Mouse (Mus musculus): ENCODE measurements around the gene Fntb.

The Fntb gene

DNA sequence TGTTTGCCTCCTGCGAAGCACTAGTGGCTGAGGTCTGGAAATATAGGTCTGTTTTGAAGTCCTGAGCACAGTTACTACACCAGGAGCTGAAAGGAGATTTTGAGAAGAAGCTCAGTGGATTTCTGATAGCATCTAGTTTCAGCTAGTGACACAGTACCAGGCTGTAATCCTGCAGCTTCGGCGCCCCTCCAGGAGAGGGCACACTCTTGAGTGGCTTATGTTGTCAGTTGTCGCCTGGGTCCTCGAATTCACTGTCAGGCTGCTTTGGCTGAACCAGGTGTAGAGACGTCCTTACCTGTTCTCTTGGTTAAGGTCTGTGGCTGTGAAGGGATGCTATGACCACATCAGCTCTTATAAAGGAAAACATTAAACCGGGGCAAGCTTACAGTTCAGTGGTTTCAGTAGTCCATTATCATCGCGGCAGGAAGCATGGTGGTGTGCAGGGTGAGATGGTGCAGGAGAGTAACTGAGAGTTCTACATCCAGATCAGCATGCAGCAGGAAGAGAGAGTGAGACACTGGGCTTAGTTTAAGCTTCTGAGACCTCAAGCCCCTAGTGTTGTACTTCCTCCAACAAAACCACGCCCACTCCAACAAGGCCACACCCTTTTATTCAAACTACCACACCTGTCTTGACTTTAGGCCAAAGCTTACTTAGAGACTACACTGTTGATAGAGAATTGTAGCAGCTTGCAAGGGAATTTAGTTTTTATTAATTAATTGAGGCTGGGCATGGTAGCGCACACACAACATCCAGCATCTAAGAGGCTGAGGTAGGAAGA is 124.2 kb downstream of the Fntb start:
- no peak for DNase-seq (ENCODE audit: low spot score)

DNA sequence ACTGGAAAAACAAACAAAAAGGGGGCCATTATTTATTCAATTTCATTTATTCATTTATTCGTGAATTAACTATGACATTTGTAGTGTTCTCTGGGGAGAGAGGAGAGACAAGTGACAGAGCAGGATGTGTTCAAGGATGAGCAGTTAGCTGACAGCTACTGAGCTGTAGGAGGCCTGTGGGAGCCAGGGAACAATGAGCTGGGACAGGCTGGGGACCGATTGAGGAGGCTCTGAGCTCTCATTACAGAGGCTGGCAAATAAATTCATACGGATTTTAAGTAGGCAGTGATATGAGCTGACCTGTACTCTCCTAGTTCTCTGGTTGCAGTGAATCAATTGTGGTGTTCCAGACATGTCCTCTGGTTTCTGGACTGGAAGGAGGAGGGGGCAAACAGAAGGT is 125.8 kb downstream of the Fntb start:
- no peak for DNase-seq (ENCODE audit: low spot score)

- DNase-seq (ENCODE audit: low spot score) = no peak
Measured at GRCm38 (mm10) chr12:76892910-76893695, 127.7 kb downstream of the Fntb start.

- DNase-seq (ENCODE audit: low spot score) = no peak
Measured at GRCm38 (mm10) chr12:76894792-76895559, 129.6 kb downstream of the Fntb start.

DNA sequence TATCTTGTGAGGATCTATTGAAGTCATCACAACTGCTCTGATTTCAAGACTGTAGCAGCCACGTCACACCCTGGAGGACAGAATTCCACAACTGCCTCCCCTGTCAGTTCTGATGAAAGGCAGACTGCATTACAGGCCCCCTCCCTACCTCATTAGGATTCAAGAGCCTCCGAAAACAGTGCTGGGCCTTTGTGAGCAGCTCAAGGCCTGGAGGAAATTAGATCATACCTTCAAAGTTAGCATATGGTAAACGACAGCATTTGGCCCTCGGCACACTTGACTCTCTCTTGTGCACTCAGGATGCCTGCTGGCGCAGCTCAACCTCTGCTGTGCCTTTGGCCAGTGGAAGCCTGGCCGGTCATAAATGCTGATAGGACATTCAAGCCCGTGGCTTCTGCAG is 130.4 kb downstream of the Fntb start:
- no peak for DNase-seq (ENCODE audit: low spot score)

DNA sequence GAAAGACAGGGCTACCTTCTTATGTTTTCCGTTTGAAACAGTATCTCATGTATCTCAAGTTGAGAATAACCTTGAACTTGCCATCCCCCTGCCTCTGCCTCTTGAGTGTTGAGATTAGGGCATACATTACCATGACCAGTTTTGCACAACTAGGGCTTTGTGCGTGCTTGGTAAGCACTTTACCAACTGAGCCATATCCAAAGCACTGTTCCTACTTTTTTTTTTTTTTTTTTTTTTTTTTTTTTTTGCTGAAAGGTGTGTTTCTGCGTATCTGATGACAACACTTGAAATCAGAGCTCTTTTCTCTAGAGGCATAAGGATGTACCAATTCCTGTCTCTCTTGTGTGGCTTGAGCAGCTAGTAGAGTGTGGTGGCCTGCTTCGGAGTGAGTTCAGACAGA is 131.2 kb downstream of the Fntb start:
- DNase-seq (ENCODE audit: low spot score) = no peak

- DNase-seq (ENCODE audit: low spot score) = no peak
Measured at GRCm38 (mm10) chr12:76897006-76897405, 131.6 kb downstream of the Fntb start.

DNA sequence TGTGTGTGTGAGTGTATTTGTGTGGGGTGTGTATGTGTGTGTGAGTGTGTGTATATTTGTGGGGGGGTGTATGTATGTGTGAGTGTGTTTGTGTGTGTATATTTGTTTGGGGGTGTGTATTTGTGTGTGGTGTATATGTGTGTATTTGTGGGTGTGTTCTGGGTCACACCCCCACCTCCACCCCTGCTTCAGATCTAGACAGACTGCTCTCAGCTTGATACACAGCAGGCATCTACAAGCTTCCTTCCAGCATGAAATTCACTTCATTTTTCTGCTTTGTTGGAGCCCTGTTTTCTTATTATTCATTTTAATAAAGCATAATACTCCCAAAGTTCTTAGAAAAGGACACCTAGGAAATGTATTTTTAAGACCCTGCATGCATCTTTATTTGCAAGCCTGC is 132.8 kb downstream of the Fntb start:
- DNase-seq (ENCODE audit: low spot score) = no peak

- DNase-seq (ENCODE audit: low spot score) = no peak
Measured at GRCm38 (mm10) chr12:76899261-76899975, 134.0 kb downstream of the Fntb start.

DNA sequence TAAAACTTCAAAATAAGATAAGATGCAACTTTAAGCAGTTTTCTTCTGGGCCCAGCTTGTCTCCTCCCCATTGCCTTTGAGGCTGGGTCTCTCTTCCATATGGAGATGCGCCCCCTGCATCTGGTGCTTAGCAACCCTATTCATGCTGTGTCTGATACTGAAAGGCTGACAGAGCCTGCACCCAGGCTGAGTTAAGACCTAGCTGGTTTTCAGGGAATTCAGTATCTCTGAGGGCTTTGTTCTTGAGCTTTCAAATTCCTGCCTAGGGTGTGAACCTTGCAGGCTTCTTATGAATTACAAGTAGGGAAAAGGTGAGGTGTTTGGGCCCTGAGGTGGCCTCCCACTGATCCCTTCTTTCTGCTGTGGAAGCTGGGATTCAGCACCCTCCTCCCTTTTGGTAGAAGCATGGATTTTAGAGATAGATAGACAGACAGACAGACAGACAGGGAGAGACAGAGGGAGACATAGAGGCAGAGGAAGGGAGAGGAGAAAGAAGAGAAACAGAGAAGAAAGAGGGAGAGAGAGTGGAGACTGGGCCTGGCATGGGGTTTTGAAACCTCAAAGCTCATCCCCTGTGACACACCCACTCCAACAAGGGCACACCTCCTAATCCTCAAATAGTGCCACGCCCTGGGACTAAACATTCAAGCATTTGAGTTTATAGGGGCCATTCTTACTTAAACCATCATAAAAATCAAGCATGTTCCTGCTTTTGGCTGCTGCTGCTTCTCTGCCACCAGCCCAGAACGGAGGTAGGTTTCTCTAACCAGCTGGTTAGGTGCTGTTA is 136.3 kb downstream of the Fntb start:
- no peak for DNase-seq (ENCODE audit: low spot score)

- DNase-seq (ENCODE audit: low spot score) = no peak
Measured at GRCm38 (mm10) chr12:76906278-76906677, 140.9 kb downstream of the Fntb start.

GRCm38 (mm10) chr12:76909218-76909617 is 143.8 kb downstream of the Fntb start:
- DNase-seq (ENCODE audit: low spot score) = no peak

DNA sequence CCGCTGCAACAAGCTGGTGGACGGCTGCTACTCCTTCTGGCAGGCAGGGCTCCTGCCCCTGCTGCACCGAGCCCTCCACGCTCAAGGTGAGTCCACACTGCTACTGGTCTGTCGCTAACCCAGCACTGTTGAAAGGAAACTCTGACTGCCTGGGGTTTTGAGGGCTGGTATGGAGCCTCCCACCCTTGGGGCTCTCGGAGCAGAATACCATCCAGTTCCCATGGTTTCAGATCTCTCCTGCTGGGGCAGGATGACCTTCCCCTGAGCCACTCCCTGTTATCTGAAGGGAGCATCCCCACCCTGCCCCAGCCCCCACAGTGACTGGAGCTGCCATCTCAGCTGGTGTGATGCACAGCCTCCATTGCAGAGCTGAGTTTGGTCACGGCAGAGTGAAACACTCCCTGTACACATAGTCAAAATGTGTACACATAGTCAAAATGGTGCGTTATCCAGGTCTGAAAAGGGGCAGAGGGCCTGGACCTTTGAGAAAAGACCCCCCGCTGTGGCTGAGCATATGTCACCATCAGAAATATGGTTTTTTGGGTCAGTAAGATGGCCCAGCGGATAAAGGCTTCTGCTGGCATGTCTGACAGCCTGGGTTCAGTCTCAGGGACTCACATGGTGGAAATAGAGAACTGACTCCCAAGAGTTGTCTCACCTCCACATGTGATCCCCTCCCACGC is 145.0 kb downstream of the Fntb start:
- no peak for DNase-seq (ENCODE audit: low spot score)

- no peak for DNase-seq (ENCODE audit: low spot score)
Measured at GRCm38 (mm10) chr12:76911171-76911726, 145.9 kb downstream of the Fntb start.

DNA sequence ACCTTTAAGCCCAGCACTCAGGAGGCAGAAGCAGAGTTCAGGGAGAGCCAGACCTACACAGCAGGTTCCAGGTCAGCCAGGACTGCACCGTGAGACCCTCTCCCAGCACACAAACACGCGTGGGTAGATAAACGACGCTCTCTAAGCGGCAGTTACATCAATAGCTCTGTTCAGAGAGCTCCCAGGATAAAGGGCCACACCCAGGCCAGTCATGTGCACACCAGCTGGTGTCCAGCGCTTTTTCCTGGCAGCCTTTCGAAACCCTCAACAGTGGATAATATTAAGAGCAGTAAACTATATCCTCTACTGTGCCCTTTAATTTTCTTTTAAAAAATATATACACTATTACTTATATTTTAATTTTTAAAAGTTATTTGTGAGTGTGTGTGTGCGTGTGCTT is 146.8 kb downstream of the Fntb start:
- no peak for DNase-seq (ENCODE audit: low spot score)

- no peak for DNase-seq (ENCODE audit: low spot score)
Measured at GRCm38 (mm10) chr12:76916163-76916562, 150.8 kb downstream of the Fntb start.

DNA sequence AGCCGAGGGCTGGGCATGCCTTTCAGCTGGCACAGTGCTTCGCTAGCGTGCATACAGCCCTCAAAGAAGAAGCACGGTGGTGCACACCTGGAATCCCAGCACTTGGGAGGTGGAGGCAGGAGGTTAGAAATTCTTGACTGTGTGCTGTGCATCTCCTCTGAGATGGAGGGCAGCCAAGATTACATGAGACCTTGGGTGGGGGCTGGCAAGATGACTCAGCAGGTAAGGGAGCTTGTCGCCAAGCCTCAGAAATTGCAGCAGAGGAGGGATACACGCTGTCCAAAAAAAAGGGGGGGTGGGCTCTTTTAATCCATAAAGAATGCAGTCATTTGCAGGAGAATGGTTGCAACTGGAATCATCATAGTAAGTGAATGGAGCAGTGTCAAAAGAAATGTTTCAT is 152.7 kb downstream of the Fntb start:
- DNase-seq (ENCODE audit: low spot score) = no peak

- no peak for DNase-seq (ENCODE audit: low spot score)
Measured at GRCm38 (mm10) chr12:76918855-76919254, 153.5 kb downstream of the Fntb start.

- no peak for DNase-seq (ENCODE audit: low spot score)
Measured at GRCm38 (mm10) chr12:76920398-76920797, 155.0 kb downstream of the Fntb start.

DNA sequence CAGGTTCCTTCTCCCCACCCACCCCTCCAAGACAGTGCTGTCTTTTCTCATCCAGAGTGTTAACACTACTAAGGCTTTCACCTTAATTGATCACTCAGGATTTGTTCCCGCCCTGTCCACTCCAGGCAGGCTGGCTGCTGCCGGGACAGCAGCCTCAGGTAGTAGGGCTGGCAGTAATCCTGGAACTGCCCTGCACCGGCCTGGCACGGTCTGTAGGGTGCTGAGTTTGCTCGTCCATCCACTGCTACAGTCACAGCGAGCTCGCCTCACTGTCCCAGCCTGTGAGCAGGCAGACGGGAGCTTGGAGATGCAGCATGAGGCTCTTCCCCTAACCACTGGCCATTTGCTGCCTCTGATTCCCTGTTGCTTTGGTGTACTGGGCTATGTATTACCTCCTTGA is 155.6 kb downstream of the Fntb start:
- DNase-seq (ENCODE audit: low spot score) = no peak
